Mouse (Mus musculus) layer of hippocampus, adult 2 months (tissue): ENCODE measurements around the gene Car10. TPM values are rescaled to one million over a fixed set of nuclear protein-coding genes. Genes with fewer than 3 reads are reported as not detected.
A peak's percentile ranks its signal among the peaks of the same experiment; 100 is the strongest.

Source experiments
- DNase-seq, 2 experiments: peaks; one replicate each; pipeline ENCODE4 v3.0.0; 2022; ENCODE audit warnings: low spot score in 2 of 2
- H3K27ac ChIP-seq: fragments of 200-600 bp; 2 replicates; pipeline ENCODE4 v1.8.1; 2022
- H3K4me3 ChIP-seq: fragments of 200-600 bp; 2 replicates; pipeline ENCODE4 v1.8.1; 2022; ENCODE audit warnings: mild to moderate bottlenecking
- CTCF ChIP-seq: fragments of 200-600 bp; conservative IDR thresholded peaks from 2 replicates; pipeline ENCODE4 v1.8.1; 2022; ENCODE audit warnings: antibody characterized with exemption, mild to moderate bottlenecking, moderate library complexity
- total RNA-seq, 2 experiments: library from RNA; stranded (reverse); gene quantifications; 2 replicates each; pipeline ENCODE4 v1.2.3; 2021

Gene Car10
- total RNA-seq, 2 experiments from 2014 or later = 32.5 to 32.9 TPM

DNA sequence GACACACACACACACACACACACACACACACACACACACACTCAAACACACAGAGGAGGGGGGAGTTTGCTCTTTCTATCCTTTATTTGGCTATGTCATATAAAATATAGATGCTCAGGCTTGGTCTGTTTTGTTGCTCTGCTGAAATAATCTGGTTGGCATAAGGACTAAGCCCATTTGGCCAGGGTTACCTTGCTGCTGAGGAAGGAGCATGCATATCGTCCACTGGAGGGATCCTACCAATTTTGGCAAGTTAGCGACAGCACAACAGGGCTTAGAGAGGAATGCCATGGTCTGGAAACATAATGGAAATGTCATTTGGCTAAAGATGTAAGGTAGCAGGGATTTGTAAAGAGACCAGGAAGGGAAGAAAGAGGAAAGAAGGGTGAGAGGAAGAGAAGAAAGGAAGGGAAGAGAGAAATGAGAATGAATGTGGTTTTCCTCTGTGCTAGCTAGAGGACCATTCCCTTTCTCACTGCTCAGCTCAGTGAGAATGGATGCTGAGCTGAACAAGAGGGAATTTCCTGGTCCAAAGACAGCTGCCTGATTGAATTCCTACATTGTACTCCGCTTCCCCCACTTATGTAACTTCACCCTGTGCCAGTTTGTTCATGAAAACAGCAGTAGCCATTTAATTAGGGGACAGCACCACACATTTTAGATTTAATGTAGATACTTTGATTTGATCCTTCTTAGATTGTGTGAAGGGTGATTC lies 5.4 kb downstream of the Car10 start:
- DNase-seq = no peak
- no peak overlapping the region for H3K4me3 ChIP-seq
- no peak for TF ChIP-seq CTCF
- no peak overlapping the region for H3K27ac ChIP-seq

DNA sequence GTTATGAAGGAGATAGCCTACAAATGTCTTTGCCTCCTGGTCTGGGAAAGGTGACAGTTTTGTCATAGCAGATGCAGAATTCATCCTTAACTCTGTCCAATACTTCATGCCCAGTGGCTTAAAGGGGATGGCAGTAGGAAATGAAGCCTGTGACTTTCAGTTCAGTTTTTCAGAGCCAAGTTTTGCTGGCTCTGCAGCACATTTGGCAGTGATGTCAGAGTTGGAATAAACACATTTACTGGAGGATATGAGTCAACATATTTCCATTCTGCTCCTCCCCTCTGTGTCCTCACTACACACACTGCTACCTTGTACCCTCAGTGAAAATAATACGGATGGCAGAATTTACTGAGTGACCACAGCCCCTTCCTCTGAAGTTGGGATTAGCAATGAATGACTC lies 11.6 kb downstream of the Car10 start:
- no peak for DNase-seq
- TF ChIP-seq CTCF = no peak

DNA sequence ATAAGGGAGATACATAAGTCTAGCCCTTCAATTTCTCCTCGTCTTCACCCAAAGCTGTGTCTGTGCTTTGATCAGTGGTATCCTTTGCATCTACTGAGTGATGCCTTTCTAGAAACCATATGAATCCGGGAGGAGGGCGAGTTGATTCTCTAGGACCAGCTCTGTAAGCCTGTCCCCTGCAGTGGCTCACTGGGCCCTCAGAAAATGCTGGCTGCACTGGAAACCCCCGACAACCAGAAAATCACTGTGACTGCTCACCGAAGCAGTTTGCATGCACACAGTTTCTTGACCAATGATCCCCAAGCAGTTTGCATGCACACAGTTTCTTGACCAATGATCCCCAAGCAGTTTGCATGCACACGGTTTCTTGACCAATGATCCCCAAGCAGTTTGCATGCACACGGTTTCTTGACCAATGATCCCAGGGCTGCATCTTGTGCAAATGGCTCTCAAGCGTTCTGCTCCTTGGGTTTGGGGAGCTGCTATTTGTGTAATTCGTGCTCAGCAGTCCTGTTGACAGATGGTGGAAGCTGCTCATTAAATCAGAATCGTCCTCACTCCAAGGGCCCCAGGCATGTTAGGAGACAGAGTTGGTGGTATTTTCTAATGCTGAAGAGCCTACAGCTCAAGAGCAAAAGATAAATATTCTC lies 23.1 kb downstream of the Car10 start:
- Histone ChIP-seq H3K27ac (no peak overlapping the region), H3K4me3 (no peak overlapping the region)
- no peak for TF ChIP-seq CTCF
- no peak for DNase-seq

More for the DNA sequence above, 11.6 kb downstream of the Car10 start:
- no peak overlapping the region for H3K27ac ChIP-seq
- H3K4me3 ChIP-seq = no peak overlapping the region

DNA sequence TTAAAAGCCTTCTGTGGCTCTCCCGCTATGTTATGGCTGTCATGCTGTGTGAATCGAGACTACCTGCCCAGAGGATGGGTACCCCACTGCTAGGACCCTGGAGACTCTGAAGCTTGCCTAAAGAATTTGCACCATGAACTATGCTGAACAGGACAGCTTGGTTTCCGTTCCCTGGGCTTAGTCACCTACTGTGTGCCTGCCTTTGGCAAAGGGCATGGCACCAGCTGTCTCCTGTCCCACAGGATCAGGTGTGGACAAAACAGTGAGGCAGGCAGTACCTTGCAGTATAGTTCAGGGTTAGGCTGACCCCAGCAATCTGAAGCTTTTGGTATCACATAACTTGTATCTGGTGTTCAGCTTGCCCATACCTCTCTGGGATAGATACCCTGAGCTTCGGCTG lies 25.9 kb downstream of the Car10 start:
- H3K4me3 ChIP-seq = no peak overlapping the region
- no peak for DNase-seq
- H3K27ac ChIP-seq = no peak overlapping the region
- TF ChIP-seq CTCF = no peak

DNA sequence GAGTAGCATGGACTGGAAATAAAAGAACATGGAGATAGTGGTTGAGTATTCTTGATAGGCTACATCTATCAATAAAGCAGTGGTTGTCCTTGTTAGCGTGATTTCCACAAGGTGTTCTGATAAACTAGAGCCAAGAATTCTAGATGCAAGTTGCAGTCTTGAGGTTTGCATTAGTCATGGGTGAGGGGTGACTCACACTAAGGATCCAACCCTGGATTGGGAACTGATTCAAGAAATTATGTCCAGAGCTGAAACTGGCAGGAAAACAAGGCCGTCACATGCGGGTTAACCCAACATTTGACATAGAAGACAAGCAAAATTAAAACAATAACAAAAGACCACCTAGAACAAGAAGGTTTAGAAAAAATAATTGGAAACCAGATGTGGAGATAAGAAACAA lies 28.6 kb downstream of the Car10 start:
- no peak for TF ChIP-seq CTCF
- H3K27ac ChIP-seq = no peak overlapping the region
- no peak overlapping the region for H3K4me3 ChIP-seq
- DNase-seq = no peak

DNA sequence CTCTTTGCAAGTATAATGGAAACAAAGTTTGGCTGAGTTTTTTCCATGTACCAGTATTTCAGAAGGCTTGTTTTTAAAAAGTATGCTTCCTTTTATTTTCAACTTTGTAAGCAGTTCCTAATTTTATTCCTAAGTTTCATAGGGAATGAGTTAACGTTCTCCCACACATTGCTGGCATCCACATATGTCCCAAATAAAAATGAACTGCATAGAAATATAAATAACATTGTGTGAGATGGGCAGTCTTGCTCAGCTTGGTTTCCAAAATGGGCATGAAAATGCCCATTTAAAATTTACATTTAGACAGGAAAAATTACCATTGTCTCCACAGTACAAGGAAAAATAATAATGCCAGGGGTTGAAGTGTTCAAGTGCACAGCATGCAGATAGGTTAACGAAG lies 30.7 kb downstream of the Car10 start:
- no peak for TF ChIP-seq CTCF
- H3K27ac ChIP-seq = no peak overlapping the region
- no peak for DNase-seq
- H3K4me3 ChIP-seq = no peak overlapping the region

DNA sequence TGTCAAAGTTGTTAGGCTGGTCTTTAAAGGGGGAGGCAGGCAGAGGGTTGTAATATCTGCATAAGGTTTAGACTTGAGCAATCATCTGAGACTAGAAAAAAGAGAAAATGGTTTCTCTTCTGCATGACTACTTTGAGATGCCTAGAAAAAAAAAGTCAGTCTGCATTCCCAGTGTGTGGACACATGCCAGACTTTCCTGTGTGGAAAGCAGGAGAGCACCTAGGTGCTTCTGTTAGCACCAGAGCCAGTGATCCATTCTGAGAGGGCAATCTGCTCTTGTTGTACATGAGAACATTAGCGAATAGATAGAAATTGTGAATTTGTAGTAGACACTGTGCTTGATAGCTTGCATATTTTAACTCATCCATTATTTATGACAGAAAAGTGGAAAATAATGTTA lies 40.0 kb downstream of the Car10 start:
- no peak for TF ChIP-seq CTCF
- H3K4me3 ChIP-seq = no peak overlapping the region
- no peak overlapping the region for H3K27ac ChIP-seq
- DNase-seq = no peak

DNA sequence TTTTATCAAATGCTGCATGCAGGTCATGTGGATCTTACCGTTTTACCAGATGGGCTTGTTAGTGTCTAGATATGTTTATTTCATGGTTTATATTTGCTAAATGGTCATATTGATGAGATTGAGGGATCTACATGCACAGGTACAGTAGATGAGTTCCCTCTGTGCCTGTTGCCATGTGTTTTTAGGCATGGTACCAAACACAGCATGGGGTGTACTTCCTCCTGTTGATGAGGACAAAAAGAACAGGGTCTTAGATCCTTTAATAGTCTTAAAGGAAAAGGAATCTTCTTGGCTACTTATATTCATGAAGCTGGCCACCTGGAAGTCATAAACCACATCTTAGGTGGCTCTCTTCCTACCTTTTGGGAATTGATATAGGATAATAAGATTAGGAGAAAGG lies 43.9 kb downstream of the Car10 start:
- DNase-seq = no peak
- TF ChIP-seq CTCF = no peak
- no peak overlapping the region for H3K27ac ChIP-seq
- no peak overlapping the region for H3K4me3 ChIP-seq

DNA sequence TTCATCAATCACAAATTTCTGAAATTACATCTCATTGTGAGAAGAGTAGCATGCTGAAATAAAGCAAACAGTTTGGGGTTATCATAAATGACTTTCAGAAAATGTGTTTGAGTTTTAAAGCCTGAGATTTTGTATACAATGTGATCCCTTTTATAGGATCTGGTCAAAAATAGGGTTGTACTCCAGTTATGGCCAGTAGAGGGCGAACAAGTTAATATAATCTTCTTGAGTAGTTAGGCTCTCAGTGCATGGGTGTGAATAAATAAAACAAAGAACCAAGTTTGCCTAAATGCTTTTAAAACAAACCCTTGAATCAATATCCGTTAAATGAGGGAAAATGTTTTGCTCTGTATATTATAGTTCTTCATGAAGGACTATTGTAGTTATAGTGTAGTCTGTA lies 46.7 kb downstream of the Car10 start:
- Histone ChIP-seq H3K4me3 (no peak overlapping the region), H3K27ac (no peak overlapping the region)
- peak; percentile 84 for TF ChIP-seq CTCF
- peak; percentile 43 to 66 for DNase-seq

DNA sequence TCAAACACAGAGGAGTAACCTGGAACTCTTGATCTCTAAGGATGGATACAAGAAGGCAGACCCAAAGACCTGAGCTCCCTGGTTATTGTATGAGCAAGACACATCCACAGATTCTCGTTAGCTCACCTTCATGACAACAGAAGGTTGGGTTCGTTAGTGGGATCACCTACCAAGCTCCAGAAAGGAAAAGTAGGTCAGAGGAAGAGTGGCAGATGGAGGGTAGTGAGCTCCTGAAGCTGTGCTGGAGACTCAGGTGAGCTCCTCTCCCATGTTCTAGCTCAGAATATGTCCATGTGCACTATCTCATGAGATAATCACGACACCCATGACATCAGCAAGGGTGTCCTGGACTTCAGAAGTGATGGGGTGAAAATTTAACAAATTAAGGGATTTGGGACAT lies 57.1 kb downstream of the Car10 start:
- no peak for DNase-seq
- no peak overlapping the region for H3K27ac ChIP-seq
- no peak for TF ChIP-seq CTCF
- H3K4me3 ChIP-seq = no peak overlapping the region

DNA sequence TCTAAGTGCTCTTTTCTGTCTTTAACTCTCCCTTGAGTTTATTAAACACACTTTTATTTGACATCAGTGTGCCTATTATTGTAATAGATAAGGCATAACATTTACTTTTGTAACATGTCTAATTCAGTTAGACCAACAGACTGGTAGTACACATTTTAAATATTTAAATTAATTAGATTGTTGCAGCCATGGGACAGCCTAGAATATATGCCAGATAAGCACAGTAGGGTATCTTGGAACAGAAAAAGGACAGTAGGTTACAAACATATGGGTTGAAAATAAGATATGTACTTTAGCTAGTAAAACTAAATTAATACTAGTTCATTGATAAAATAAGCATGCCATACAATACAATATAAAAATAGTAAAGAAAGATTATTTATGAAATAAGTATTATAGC lies 74.6 kb downstream of the Car10 start:
- H3K27ac ChIP-seq = no peak overlapping the region
- DNase-seq = no peak
- no peak for TF ChIP-seq CTCF
- no peak overlapping the region for H3K4me3 ChIP-seq

DNA sequence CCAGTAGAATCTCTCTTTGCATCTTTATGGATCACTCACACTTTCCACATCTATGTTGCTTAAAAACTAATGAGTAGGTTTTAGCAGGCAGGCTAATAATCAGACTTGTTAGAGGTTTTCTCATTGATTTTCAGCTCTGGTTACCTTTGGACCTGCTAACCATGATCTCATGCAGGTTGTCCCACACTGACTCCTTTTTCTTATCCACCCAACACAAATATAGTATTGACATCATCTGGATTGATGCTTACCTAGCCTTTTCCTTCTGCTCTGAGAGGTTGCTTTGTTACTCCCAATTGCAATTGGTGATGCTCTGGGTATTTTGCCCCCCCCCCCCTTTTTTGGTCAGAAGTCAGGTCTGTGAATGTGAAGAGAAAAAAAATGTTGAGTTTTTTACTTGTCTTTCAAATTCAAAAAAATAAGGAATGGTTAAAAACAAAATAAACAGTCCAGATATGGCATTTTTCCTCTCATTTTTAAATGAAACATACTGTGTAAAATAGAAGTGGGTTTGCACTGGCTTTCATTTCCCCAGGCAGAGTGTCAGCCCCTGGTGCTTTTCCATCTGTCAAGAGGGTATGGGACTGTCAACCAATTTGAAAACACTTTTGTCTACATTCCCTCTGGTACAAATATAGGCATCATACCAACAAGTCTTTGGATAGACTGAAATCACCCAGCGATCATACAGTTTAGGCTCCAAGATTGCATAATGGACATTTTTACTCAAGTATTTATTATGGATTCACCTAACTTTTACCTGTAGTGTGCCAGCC lies 75.9 kb downstream of the Car10 start:
- Histone ChIP-seq H3K4me3 (no peak overlapping the region), H3K27ac (no peak overlapping the region)
- no peak for DNase-seq
- TF ChIP-seq CTCF = no peak

DNA sequence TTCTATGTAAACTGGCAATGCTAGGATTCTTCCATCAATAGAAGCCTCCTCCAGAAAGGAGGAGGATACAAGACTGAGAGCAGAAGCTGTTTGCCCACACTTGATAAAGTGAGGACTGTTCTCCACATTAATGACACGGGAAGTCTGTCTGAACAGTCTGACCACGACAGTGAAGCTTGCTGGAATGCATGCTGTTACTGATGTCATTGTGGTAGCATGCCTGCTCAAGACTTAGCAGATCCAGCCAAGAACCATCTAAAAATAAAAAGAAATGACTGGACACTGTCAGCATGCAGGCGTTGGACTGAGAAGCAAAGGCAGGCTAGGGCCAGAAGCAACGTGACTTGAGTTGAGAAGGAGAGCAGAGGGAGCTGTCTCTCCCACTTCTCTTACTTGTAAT lies 87.6 kb downstream of the Car10 start:
- TF ChIP-seq CTCF = no peak
- Histone ChIP-seq H3K4me3 (no peak overlapping the region), H3K27ac (no peak overlapping the region)
- DNase-seq = no peak

DNA sequence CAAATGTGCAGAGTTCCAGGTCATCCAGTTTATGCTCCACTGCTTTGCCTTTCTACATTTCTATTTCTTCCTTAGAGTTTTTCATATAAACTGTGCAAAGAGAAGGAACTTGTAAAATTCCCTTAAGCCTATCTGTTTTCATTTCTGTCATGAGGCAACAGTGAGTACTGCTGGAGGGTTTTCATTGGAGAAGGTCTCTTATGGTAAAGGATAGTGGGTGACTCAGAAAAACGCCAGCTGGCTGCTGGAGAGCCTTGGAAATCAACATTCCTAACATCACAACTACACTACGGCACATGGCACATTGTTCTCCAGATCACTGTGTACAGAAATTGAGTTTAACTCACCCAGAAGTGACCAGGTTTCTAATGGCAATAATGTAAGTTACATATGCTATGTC lies 88.3 kb downstream of the Car10 start:
- H3K4me3 ChIP-seq = no peak overlapping the region
- DNase-seq = no peak
- no peak for TF ChIP-seq CTCF
- no peak overlapping the region for H3K27ac ChIP-seq
